Mouse (Mus musculus): ENCODE results near the gene Kcnf1. TPM values are rescaled to one million over a fixed set of nuclear protein-coding genes. Genes with fewer than 3 reads are reported as not detected.
A peak's percentile ranks its signal among the peaks of the same experiment; 100 is the strongest.

Gene Kcnf1
- polyA plus RNA-seq, 1 experiment from 2014 or later: 0.43 TPM

- Histone ChIP-seq H3K27ac (ENCODE audit: low read length) (no peak overlapping the region), H3K9ac (replicated peaks; ENCODE audit: low read depth, low read length) (no peak overlapping the region), H3K9me3 (ENCODE audit: control insufficient read depth, low read depth, low read length) (no peaks in the 10 kb centered on the region), H3K4me1 (ENCODE audit: control insufficient read depth, insufficient read depth, low read length) (no peaks in the 10 kb centered on the region), H3K27me3 (ENCODE audit: control insufficient read depth, insufficient read depth, low read length) (no peaks in the 10 kb centered on the region), H3K36me3 (ENCODE audit: control insufficient read depth, insufficient read depth, low read length) (no peaks in the 10 kb centered on the region), H3K4me3 (ENCODE audit: low read depth, low read length) (no peak overlapping the region), H3K4me2 (replicated peaks; ENCODE audit: low read depth, low read length) (no peak overlapping the region)
- ATAC-seq (ENCODE audit: insufficient number of reproducible peaks, insufficient read depth, low FRiP score, low read depth): no peak
- WGBS: 54% methylated on average over 13 of the region's 13 CpGs
Observed at GRCm38 (mm10) chr12:17202492-17203322, 26.0 kb upstream of the Kcnf1 start.

DNA sequence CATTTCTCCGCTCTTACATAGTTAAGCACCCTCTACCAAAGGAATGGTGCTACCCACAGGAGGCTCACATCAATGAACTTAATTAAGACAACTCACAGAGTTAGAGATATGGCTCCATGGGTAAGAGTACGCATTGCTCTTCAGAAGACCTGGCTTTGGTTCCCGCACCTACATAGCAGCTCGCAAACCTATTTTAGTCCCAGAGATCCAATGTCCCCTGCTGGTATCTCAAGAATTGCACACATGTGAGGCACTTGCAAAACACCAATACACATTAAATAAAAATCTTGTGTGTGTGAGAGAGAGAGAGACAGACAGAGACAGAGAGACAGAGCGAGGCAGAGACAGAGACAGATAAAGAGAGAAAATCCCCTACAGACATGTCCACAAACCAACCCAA is 21.9 kb upstream of the Kcnf1 start:
- no peaks in the 10 kb centered on the region for H3K9me3 ChIP-seq (ENCODE audit: control insufficient read depth, low read depth, low read length)
- H3K9ac ChIP-seq (replicated peaks; ENCODE audit: low read depth, low read length): no peak overlapping the region
- ATAC-seq (ENCODE audit: insufficient number of reproducible peaks, insufficient read depth, low FRiP score, low read depth): no peak
- no peaks in the 10 kb centered on the region for H3K36me3 ChIP-seq (ENCODE audit: control insufficient read depth, insufficient read depth, low read length)
- no peaks in the 10 kb centered on the region for H3K4me1 ChIP-seq (ENCODE audit: control insufficient read depth, insufficient read depth, low read length)
- H3K27me3 ChIP-seq (ENCODE audit: control insufficient read depth, insufficient read depth, low read length): no peaks in the 10 kb centered on the region
- no peak overlapping the region for H3K4me2 ChIP-seq (replicated peaks; ENCODE audit: low read depth, low read length)
- WGBS: 91% methylated on average over 5 of the region's 5 CpGs
- no peak overlapping the region for H3K27ac ChIP-seq (ENCODE audit: low read length)
- H3K4me3 ChIP-seq (ENCODE audit: low read depth, low read length): no peak overlapping the region

- Histone ChIP-seq H3K4me1 (ENCODE audit: control insufficient read depth, insufficient read depth, low read length) (no peaks in the 10 kb centered on the region), H3K27me3 (ENCODE audit: control insufficient read depth, insufficient read depth, low read length) (no peaks in the 10 kb centered on the region), H3K9me3 (ENCODE audit: control insufficient read depth, low read depth, low read length) (no peaks in the 10 kb centered on the region), H3K4me3 (ENCODE audit: low read depth, low read length) (no peak overlapping the region), H3K36me3 (ENCODE audit: control insufficient read depth, insufficient read depth, low read length) (no peaks in the 10 kb centered on the region), H3K9ac (replicated peaks; ENCODE audit: low read depth, low read length) (no peak overlapping the region), H3K27ac (ENCODE audit: low read length) (no peak overlapping the region), H3K4me2 (replicated peaks; ENCODE audit: low read depth, low read length) (no peak overlapping the region)
- 94% methylated on average over 6 of the region's 6 CpGs for WGBS
- no peak for ATAC-seq (ENCODE audit: insufficient number of reproducible peaks, insufficient read depth, low FRiP score, low read depth)
Observed at GRCm38 (mm10) chr12:17194140-17194539, 17.5 kb upstream of the Kcnf1 start.

- no peaks in the 10 kb centered on the region for H3K4me1 ChIP-seq (ENCODE audit: control insufficient read depth, insufficient read depth, low read length)
- H3K4me3 ChIP-seq (ENCODE audit: low read depth, low read length): no peak overlapping the region
- H3K9me3 ChIP-seq (ENCODE audit: control insufficient read depth, low read depth, low read length): no peaks in the 10 kb centered on the region
- H3K27ac ChIP-seq (ENCODE audit: low read length): no peak overlapping the region
- no peak overlapping the region for H3K9ac ChIP-seq (replicated peaks; ENCODE audit: low read depth, low read length)
- ATAC-seq (ENCODE audit: insufficient number of reproducible peaks, insufficient read depth, low FRiP score, low read depth): no peak
- no peak overlapping the region for H3K4me2 ChIP-seq (replicated peaks; ENCODE audit: low read depth, low read length)
- no peaks in the 10 kb centered on the region for H3K27me3 ChIP-seq (ENCODE audit: control insufficient read depth, insufficient read depth, low read length)
- no peaks in the 10 kb centered on the region for H3K36me3 ChIP-seq (ENCODE audit: control insufficient read depth, insufficient read depth, low read length)
- WGBS: 94% methylated on average over 1 of the region's 1 CpGs
Observed at GRCm38 (mm10) chr12:17193311-17193710, 16.6 kb upstream of the Kcnf1 start.

DNA sequence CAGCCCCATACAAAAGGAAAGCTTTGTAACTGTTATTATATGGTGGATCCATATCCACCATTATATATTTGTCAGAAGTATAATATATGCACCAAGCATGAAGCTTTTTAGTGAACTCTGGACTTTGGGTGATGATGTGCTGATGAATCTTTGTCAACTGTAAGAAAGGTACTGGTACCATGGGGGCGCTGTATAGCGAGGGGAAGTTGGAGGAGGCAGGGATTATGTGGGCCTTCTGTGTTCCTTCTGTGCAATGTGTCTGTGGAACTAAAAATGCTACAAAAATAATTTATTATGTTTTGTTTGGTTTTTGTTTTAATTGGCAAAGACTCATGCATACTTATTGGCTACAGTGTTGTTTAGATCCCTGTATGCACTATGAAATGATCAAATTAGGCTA is 16.2 kb upstream of the Kcnf1 start:
- Histone ChIP-seq H3K9me3 (ENCODE audit: control insufficient read depth, low read depth, low read length) (no peaks in the 10 kb centered on the region), H3K4me3 (ENCODE audit: low read depth, low read length) (no peak overlapping the region), H3K36me3 (ENCODE audit: control insufficient read depth, insufficient read depth, low read length) (no peaks in the 10 kb centered on the region), H3K9ac (replicated peaks; ENCODE audit: low read depth, low read length) (no peak overlapping the region), H3K4me1 (ENCODE audit: control insufficient read depth, insufficient read depth, low read length) (no peaks in the 10 kb centered on the region), H3K4me2 (replicated peaks; ENCODE audit: low read depth, low read length) (no peak overlapping the region), H3K27me3 (ENCODE audit: control insufficient read depth, insufficient read depth, low read length) (no peaks in the 10 kb centered on the region), H3K27ac (ENCODE audit: low read length) (no peak overlapping the region)
- WGBS: 92% methylated on average over 2 of the region's 2 CpGs
- no peak for ATAC-seq (ENCODE audit: insufficient number of reproducible peaks, insufficient read depth, low FRiP score, low read depth)

DNA sequence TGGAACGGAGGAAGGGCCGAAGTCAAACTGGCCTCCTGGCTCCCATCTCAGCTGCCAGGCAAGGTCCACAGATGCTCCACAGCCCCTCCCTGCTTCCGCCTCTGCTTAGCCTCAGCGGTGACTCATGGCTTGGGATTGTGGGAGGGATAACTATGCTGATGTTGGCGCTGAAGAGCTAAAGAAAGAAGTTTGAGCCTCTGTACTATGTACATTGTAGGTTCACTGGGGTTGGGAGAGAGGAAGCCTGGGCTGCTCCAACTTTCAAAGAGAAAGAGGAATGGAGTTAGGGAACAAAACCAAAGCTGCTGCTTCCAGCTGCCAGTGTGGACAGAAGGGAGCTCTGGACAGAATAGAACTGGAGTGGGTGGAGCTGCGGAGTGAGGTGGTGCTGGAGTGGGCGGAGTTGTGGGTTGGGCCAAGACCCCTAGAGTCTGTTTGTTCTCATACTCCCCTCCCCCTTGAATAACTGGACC is 7.7 kb upstream of the Kcnf1 start:
- ATAC-seq (ENCODE audit: insufficient number of reproducible peaks, insufficient read depth, low FRiP score, low read depth): peak; percentile 92
- 9% methylated on average over 7 of the region's 7 CpGs for WGBS
- Histone ChIP-seq H3K27me3 (ENCODE audit: control insufficient read depth, insufficient read depth, low read length) (no peaks in the 10 kb centered on the region), H3K9me3 (ENCODE audit: control insufficient read depth, low read depth, low read length) (no peaks in the 10 kb centered on the region), H3K36me3 (ENCODE audit: control insufficient read depth, insufficient read depth, low read length) (no peaks in the 10 kb centered on the region), H3K4me2 (replicated peaks; ENCODE audit: low read depth, low read length) (peak overlapping the region; percentile 27), H3K27ac (ENCODE audit: low read length) (peak overlapping the region; percentile 52; the same call in 1 of the 2 replicates), H3K9ac (replicated peaks; ENCODE audit: low read depth, low read length) (no peak overlapping the region), H3K4me1 (ENCODE audit: control insufficient read depth, insufficient read depth, low read length) (no peaks in the 10 kb centered on the region), H3K4me3 (ENCODE audit: low read depth, low read length) (no peak overlapping the region)

GRCm38 (mm10) chr12:17183788-17184187 is 7.1 kb upstream of the Kcnf1 start:
- H3K4me1 ChIP-seq (ENCODE audit: control insufficient read depth, insufficient read depth, low read length): no peaks in the 10 kb centered on the region
- no peak overlapping the region for H3K9ac ChIP-seq (replicated peaks; ENCODE audit: low read depth, low read length)
- no peak overlapping the region for H3K4me2 ChIP-seq (replicated peaks; ENCODE audit: low read depth, low read length)
- no peaks in the 10 kb centered on the region for H3K27me3 ChIP-seq (ENCODE audit: control insufficient read depth, insufficient read depth, low read length)
- H3K4me3 ChIP-seq (ENCODE audit: low read depth, low read length): no peak overlapping the region
- peak; percentile 28; the same call in 1 of the 2 replicates for ATAC-seq (ENCODE audit: insufficient number of reproducible peaks, insufficient read depth, low FRiP score, low read depth)
- no peak overlapping the region for H3K27ac ChIP-seq (ENCODE audit: low read length)
- H3K36me3 ChIP-seq (ENCODE audit: control insufficient read depth, insufficient read depth, low read length): no peaks in the 10 kb centered on the region
- WGBS: 51% methylated on average over 10 of the region's 10 CpGs
- no peaks in the 10 kb centered on the region for H3K9me3 ChIP-seq (ENCODE audit: control insufficient read depth, low read depth, low read length)

GRCm38 (mm10) chr12:17176041-17176756 is 489 bp downstream of the Kcnf1 start:
- no peak overlapping the region for H3K27ac ChIP-seq (ENCODE audit: low read length)
- H3K27me3 ChIP-seq (ENCODE audit: control insufficient read depth, insufficient read depth, low read length): peaks cover 15% of the 10 kb centered on the region
- no peaks in the 10 kb centered on the region for H3K4me1 ChIP-seq (ENCODE audit: control insufficient read depth, insufficient read depth, low read length)
- peak overlapping the region; percentile 44 for H3K4me3 ChIP-seq (ENCODE audit: low read depth, low read length)
- no peaks in the 10 kb centered on the region for H3K9me3 ChIP-seq (ENCODE audit: control insufficient read depth, low read depth, low read length)
- WGBS: 2% methylated on average over 54 of the region's 54 CpGs
- no peaks in the 10 kb centered on the region for H3K36me3 ChIP-seq (ENCODE audit: control insufficient read depth, insufficient read depth, low read length)
- H3K9ac ChIP-seq (replicated peaks; ENCODE audit: low read depth, low read length): 0 out of 2 replicates have a peak overlapping the region, but pooled peaks have one; percentile 4
- peak overlapping the region; percentile 96 for H3K4me2 ChIP-seq (replicated peaks; ENCODE audit: low read depth, low read length)
- ATAC-seq (ENCODE audit: insufficient number of reproducible peaks, insufficient read depth, low FRiP score, low read depth): peak; percentile 59; the same call in 1 of the 2 replicates

Data from stomach, embryonic 14.5 days (tissue).